Mouse (Mus musculus) MN1 (cell line): ENCODE measurements around the gene Serp1.
A peak's percentile ranks its signal among the peaks of the same experiment; 100 is the strongest.

Experiments used
- DNase-seq: peaks from one replicate; pipeline ENCODE4 v3.0.0-alpha.2; 2016; ENCODE audit warnings: low spot score

The Serp1 gene

DNA sequence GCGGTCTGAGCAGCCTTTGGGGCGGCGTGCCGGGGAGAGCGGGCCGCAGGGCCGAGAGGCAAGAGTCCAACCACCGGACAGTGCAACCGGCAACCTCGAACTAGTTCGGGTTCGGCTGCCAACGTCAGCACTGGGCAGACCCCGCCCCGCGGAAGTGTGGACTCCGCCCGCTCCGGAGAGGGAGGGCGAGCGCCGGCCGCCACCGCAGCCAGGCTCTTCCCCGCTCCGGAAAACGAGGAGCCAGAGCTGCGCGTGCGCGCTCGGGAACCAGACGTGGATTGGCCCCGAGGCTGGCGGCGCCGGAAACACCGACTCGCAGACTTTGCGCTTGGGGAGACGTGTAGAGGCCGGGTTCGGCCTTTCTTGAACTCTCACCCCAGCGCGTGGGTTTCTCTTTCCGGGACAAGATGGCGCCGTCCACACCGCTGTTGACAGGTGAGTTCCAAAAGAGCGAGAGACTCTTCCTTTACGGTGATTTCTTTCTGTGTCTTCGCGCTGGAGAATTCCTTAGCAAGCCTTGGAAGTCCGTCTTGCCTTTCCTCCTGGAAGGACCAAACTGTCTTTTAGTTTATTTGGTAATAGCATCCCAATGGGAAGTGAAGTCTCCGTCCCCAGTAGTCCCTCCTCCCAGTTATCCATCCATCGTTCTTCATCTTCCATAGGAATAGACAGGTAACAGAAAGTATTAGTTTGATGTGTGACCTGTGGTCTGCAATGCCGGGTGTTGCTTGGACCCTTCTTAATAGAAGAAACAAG, at the start of gene Serp1, which contains the start of gene Eif2a:
Serp1 (minus strand) TSS at position 241 of the 756 bp plus-strand sequence.
Eif2a (plus strand) TSS at position 170 of the 756 bp plus-strand sequence.
- DNase-seq: peak; percentile 99

DNA sequence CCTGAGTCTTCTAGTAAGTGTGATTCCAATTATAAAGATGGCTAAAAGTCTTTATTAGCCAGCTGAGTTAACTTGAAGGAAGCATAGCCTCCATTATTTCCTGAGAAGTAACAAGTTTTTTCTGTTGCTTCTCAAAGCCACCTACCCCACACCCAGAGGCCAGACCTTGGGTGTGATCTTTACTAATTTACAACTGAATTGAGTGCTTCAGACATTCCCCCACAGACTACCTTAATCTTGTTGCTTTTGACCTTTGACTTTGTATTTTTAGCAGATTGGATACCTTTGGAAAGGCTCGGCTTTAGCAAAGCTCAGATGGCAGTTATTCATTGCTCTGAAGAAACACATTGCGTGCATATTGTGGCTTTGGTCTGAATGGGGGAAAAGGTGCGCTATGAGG, 45.1 kb upstream of the Serp1 start:
- DNase-seq: no peak

DNA sequence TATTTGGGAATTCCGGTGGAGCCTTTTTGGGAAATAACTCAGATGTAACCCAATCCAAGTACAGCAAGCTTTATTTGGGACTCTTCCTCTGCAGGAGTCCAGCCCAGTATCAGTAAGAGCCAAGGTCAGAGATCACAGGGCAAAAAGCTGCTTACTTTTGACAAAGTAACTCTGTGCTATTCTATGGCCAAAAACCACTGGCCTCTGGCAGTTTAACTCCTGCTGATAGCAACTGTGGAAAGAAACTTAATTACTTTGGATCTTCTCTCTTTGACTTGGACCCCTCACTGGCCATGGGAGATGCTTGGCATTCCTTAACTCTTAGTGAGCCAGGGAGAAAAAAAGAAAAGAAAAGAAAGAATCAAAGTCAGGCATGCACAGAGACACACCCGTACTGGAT, 35.7 kb upstream of the Serp1 start:
- no peak for DNase-seq

DNA sequence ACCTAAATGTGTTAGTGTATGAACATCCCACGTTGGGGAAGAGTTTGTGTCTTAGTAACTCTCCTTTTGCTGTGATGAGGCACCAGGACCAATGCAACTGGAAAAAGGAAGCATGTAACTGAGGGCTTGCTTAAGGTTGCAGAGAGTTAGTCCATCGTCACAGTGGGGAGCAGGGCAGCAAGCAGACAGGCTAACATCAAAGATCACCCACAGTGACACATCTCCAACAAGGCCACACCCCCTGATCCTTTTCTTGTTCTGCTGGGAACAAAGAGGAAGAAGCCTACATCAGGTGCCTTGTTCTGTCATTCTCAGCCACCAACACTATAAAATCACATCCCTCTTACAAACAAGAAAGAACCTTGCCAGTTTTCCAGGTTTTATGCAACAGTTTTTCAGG, 34.2 kb upstream of the Serp1 start:
- no peak for DNase-seq

DNA sequence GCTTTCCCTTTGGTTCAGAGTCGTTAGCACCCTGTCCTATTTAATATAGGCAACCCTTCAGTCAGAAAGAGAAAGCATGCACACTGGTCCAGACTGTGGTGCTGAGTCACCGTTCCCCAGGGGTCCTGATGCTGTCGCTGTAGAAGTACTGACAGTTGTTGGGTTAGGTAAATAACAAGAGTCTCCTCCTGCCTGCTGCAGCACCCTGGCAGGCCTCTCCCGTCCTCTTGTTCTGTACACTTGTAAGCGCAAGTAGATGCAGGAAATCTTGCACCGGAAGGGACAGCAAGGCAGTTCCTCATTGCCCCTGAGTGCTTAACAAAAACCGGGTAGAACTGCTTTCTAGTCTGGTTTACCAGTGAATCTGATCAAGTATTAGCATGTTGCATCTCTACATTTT, 31.0 kb upstream of the Serp1 start:
- peak; percentile 29 for DNase-seq

DNA sequence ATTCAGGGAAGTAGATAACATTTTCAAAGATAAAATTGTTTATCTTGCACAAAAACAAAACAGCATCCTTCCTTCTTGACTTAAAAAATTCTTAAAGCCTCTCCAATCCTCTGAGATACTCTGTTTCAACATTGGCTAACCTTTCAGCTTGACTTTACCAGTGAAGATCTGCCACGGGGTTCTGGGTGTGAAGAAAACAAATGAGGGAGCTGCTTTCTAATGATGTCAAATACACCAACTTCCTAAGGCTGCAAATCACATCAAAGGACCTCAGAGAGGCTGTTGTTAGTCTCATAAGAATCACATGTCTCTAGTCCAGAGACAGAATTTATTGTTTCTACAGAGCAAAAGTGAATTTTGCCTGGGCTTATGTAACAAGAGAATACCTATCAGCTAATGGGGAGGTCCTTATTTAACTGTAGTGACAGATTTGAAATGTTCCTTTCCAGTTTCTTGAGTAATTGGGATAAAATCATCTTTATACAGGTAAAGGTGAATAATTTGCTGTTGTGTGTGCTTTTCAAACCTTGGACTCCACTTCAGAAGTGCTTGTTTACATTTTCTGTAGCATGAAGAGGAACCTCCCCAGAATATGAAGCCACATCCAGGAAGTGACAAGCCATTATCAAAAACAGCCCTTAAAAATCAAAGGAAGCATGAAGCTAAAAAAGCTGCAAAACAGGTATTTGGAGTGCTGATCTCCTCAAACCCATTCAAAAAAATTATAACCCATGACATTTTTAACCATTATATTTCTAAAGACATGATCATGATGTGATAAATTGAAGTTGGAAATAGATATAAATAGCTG, 26.5 kb upstream of the Serp1 start:
- DNase-seq: no peak

DNA sequence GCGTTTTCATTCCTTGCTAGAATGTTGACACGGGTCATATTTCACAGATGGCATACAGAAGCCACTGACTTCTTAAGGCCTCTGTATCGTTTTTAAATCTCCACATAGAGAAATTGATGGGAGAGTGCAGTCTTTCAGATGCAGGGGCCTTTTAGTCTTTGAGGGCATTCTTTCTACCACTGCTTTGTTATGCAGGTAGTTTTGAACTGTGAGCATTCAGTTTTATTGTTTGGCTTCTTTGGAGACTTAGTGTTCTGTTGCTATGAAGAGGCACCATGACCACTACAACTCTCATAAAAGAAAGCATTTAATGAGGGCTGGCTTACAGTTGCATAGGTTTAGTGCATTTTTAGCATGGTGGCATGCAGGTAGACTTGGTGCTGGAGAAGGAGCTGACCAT, 10.9 kb upstream of the Serp1 start:
- no peak for DNase-seq

DNA sequence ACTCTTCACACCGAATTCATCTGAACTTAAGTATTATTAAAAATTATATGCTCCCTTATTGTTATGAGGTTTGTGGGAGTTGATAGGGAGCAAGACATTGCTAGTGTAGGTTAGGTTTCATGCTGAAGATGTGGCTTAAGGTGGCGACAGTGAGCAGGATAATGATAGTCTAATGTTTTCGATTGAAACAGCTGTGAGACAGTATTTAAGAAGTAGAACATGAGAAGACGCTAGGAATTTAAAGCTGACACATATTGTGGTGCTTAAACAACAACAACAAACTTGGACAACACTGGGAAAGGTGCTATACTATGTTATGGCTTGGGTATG, 681 bp upstream of the Serp1 start:
- peak; percentile 65 for DNase-seq

DNA sequence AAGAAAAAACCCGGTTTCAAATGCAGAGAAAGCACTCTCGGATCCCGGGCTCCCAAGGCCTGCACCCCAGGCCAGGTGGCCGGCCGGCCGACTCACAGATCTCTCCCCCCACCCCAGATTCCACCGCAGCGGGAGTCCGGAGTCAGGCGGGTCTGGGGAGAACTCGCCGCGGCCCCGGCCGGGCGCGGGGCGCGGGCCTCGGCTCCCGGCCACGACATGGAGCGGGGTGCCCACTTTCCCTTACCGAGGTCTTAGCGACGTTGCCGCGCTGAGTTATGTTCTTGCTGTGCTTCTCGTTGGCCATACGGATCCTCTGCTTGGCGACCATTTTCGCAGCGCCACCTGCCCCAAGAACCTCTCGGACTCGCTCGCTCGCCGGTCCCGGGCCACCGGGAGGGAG, 526 bp downstream of the Serp1 start:
- DNase-seq: no peak

DNA sequence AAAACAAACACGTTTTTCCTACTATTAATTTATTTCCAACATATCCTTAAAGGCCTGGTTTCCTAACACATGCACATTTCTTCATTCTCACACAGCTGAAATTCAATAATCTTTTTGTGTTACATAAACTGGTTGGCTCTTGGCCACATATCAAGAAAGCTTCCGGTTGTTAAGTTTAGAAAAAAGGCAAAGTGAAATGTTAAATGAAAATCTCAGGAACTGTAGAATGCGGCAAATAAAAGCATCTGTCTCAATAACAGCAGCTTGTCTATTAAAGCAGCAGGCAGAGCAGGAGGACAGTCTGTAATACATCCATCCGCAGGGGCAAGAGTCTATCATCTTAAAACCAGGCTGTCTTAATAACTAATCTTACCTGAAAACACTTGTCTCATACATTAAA, 1.4 kb downstream of the Serp1 start:
- peak; percentile 24 for DNase-seq

DNA sequence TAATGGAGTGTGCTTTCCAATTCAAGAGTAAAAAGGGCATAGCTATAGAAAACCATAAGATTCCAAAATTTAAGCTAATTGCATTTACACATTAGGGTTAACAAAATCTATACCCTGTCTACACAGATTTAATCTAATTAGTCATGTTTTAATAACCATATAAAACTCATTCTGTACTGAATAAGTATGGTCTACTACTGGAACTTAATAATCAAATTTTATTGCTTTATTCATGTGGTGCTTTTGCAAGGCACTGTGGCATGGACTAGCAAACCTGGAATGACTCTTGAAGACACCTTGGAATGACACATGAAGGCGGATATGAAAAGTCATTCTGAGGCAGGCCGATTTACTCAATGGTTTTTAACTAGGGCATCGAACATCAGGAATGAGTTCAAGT, 2.3 kb downstream of the Serp1 start:
- no peak for DNase-seq

DNA sequence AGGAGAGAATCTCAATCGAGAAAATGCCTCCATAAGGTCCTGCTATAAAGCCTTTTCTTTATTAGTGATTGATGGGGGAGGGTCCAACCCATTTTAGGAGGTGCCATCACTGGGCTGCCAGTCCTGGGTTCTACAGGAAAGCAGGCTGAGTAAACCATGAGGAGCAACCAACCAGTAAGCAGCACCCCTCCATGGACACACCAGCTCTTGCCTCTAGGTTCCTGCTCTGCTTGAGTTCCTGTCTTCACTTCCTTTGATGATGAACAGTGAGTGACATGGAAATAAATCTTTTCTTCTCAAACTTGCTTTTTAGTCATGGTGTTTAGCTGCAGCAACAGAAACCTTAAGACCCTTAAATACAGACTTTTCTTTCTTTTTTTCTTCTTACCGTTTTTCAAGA, 4.3 kb downstream of the Serp1 start:
- DNase-seq: no peak

DNA sequence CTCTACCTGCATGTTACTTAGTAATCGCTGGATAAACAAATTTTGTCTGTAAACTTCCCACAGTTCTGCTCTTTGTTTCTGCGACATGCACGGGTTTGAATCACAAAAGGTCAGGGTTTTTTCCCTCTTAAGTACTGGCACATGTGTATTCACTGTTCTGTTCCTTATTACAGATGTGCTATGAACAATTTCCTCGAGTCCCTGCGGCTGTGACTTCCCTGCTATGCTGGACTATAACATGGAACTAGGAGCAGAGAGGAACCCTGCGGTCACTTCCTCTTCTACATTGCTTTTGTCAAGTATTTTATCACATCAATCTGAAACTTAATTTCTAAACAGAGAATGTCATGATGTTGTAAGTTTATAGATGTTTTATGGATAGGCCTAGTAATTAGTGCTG, 5.4 kb downstream of the Serp1 start:
- no peak for DNase-seq

DNA sequence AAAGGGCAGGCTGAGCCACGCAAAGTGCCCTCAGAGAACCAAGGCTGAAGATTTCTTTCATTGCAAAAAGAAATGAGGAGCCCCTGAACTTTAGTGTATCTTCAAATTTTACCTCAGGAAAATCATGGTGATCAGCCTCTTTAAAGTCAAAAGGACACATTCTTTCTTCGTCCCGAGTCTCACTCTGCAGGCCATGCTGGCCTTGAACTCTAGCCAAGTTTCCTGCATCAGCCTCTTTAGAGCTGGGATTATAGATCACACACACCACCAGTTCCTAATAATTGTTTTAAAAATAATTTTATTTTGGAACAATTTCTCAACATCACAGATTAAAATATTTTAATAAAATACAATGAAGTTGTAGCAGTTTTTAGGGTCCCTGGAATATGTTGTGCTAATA, 6.2 kb downstream of the Serp1 start:
- no peak for DNase-seq

DNA sequence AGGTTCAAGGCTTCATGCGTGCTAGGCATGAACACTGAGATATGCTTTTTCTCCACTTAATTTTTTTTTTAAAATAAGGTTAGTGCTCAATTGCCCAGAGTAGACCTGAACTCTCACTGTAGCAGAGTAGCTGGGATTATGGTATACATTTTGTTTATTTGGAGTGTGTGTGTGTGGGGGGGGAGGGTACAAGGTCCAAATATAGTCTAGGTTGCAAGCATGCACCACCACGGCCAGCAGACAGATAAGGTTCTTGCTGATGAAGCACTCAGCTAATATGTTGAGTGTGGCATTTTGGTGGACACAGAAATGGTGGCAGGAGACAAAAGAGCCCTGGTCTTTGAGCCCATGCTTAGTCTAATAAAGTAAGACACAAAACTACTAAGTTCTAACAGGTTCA, 6.7 kb downstream of the Serp1 start:
- no peak for DNase-seq

DNA sequence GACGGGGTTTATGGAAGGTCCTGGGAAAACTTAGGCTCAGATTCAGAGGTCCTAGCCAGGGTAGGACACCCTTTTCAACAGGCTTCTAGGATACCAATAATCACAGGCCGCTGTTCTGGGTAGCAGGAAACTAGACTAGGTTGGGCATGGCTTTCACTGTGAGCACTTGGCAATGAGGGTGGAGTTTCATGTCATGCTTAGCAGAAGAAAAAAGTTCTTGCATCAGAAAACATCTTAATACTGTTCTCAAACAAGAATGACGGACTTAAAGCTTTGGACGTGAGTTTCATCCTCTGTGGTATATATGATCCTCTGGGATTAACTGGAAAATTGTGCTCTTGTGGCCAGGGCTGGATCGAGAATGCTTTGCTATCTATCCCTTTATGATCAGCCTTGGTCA, 7.9 kb downstream of the Serp1 start:
- DNase-seq: no peak

DNA sequence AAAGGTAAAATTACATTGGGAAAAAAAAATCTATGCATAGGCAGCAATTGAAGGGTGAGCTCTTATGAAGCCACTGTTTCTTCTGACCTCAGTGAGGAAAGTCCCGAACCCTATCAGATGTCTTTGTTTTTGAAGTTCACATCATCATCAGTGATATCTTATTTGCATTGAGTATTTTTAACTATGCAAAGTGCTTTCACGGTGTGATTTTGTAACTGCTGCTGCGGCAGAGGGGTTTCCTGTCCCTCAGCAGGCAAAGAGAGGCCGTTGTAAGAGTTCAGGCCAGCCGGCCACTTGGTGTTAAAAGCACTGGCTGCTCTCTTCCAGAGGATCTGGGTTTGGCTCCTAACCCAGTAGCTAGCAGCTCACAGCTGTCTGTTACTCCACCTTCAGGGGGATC, 8.4 kb downstream of the Serp1 start:
- DNase-seq: no peak

DNA sequence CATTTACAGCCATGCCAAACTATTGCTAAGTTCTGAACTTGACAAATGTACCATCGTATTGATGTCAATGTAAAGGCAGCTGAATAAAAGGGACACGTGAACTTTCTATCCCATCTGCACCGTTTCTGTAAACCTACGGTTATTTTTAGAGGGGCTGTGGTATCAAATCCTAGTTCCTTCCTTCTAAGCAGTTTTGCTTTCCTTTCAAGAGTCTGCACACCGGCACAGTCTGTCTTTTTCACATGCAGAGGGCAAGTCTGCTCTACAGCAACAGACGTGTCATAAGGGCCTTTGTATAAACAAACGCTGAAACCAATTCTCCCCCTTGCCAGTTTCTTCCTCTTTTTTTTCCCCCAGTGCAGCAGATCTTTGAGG, 9.1 kb downstream of the Serp1 start:
- no peak for DNase-seq

DNA sequence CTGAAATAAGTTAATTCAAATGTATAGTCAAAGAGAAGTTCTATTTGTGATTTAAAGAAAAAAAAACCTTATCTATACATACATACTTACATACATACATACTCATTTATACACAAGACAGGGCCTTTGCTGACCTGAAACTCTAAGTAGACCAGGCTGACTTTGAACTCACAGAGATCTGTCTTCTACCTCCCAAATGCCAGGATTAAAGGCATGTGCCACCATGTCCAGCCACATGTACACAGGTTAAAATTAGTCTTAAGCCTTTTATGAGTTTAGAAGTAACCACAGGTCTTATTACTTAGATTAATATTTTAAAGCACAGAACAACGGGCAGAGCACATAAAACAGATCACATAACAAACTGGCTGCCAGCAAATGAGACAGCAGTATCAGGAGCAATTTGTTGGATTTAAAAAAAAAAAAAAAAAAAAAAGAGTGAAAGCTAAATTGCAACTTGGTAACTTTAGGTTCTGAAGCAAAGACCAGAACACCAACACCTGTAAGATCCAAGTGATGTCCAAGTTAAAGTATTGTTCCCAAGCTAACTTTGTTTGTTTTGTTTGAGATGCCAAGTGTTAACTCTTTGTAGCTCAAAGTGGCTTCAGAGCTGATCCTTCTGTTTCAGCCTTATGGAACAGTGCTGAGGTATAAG, 9.6 kb downstream of the Serp1 start:
- no peak for DNase-seq

DNA sequence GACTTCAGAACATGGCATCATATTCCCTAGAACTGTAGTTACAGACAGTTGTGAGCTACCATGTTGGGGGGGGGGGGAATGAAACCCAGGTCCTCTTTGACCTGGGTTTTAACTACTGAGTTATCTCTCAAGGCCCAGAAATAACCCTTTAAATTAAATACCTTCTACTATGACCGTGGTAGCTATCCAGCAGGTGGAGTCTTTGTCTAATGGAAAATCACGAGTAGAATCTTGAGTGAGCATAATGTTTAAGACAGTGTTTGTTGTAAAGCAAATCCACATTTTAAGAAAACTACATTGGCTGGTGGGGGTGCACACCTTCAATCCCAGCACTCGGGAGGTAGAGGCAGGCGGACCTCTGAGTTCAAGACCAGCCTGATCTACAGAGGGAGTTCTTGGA, 12.2 kb downstream of the Serp1 start:
- no peak for DNase-seq

DNA sequence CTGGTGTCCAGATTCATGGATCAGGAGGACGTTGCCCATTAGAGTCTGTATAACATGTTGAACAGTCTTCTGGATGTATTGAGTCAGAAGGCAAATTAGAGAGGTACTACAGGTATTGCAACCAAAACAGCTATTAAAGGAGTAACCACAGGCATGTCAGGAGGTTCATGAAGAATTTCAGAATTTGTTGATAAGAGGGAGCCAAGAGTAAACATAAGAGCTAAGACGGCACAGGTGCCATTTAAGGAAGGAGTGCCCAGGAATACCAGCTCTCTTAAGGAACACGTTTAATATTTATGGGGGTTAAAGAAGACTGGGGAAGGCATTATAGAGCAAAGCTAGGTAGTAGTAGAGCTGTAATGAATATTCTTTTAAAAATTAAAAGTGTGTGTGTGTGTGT, 13.0 kb downstream of the Serp1 start:
- no peak for DNase-seq

DNA sequence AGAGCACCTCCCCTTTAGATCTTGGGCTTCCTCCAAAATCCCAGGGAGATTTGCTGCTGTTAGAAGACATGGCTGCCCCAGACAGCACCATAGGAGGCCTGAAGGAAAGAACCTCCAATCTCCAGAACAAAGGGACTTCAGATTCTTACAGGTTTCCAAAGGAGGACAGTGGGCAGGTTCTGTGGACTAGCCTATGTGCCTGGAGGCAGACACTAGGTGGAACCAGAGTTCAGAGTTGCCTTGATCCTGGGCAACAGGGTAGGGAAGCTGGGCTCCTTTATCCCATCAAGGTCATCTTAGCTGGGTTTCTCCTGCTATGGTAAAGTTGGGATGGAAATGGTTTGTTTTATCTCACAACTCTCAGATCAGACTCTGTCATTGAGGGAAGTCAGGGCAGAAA, 14.1 kb downstream of the Serp1 start:
- DNase-seq: no peak

DNA sequence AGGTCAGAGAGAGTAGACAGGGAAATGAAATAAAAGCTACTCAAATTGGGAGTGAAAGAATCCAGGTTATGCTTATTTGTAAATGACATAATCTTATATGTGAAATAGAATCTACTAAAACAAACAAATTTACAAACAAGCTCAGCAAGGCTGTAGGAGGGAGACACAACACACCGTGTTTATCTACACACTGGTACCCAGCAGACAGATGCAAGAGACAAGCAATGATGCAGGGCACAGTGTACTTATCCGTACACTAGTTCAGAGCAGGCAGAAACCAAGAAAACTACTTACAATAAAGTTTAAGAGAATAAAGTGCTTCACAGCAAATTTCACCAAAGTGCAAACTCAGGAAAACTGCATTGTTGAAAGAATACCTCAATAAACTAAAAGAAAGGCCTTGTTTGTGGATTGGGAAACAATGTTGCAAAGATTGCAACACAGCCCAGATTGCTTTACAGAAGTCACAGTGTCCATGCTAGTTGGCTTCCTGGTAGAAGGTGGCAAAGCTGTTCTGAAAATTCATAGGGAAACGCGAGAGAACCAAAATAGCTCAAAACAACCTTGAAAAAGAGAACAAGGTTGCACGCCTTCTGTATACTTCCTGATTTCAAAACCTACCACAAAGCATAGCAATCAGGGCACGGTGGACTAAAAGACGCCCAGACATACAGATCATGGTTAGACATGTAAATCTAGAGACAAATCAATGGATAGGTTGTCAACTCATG, 17.5 kb downstream of the Serp1 start:
- DNase-seq: no peak
